Mouse (Mus musculus): ENCODE results near the gene Kif20b. TPM values are rescaled to one million over a fixed set of nuclear protein-coding genes. Genes with fewer than 3 reads are reported as not detected.

The Kif20b gene
- 12.2 and 13.9 TPM in 2 replicates for polyA plus RNA-seq (2015; fragmentation: Nextera tagmentation; extraction: Ambion mirVana)

GRCm38 (mm10) chr19:34921652-34922602, at the start of gene Kif20b:
Kif20b (plus strand) TSS chr19:34922361.
- Histone ChIP-seq H3K4me1 (ENCODE audit: control insufficient read depth, insufficient read depth, low read depth, low read length) (peaks cover 3% of the 10 kb centered on the region; the same call in 1 of the 2 replicates), H3K4me2 (ENCODE audit: low read length) (peak within 1 kb of the TSS; percentile 73), H3K4me3 (ENCODE audit: low read length) (peak within 1 kb of the TSS; percentile 82), H3K36me3 (ENCODE audit: control insufficient read depth, insufficient read depth, low read length) (no peaks in the 10 kb centered on the region), H3K9me3 (ENCODE audit: control insufficient read depth, low read length) (no peaks in the 10 kb centered on the region), H3K9ac (ENCODE audit: low read depth, low read length) (peak within 1 kb of the TSS; percentile 66), H3K27ac (ENCODE audit: low read depth, low read length) (peak within 1 kb of the TSS; percentile 82), H3K27me3 (replicated peaks; ENCODE audit: control insufficient read depth, insufficient read depth, low read length) (no peaks in the 10 kb centered on the region)
- ATAC-seq = peak; percentile 98
- WGBS = under 1% methylated on average over 57 of the region's 57 CpGs

DNA sequence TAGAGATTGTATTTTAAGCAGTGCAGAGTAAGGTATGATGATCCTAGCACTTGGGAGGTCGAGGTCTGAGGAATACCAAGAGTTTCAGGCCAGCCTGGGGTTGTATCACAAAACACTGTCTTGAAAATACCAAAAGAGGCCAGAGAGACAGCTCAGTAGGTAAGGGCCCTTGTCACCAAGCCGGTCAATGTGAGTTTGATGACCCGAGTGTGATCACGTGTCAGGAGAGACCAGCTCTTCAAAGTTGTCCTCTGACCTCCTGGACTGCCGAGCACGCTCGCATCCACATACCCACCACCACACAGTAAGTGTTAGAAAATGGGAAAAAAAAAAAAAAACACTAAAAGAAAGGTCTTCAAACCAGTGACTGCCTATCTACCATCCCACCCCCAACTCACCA, 45.5 kb upstream of the Kif20b start:
- Histone ChIP-seq H3K4me3 (ENCODE audit: low read length) (no peak overlapping the region), H3K27me3 (replicated peaks; ENCODE audit: control insufficient read depth, insufficient read depth, low read length) (no peaks in the 10 kb centered on the region), H3K27ac (ENCODE audit: low read depth, low read length) (no peak overlapping the region), H3K4me1 (ENCODE audit: control insufficient read depth, insufficient read depth, low read depth, low read length) (peaks cover 14% of the 10 kb centered on the region), H3K9me3 (ENCODE audit: control insufficient read depth, low read length) (no peaks in the 10 kb centered on the region), H3K9ac (ENCODE audit: low read depth, low read length) (no peak overlapping the region), H3K36me3 (ENCODE audit: control insufficient read depth, insufficient read depth, low read length) (no peaks in the 10 kb centered on the region), H3K4me2 (ENCODE audit: low read length) (peak overlapping the region; percentile 25; the same call in 1 of the 2 replicates)
- ATAC-seq = no peak
- WGBS = 84% methylated on average over 7 of the region's 7 CpGs

GRCm38 (mm10) chr19:34877898-34878602, 44.1 kb upstream of the Kif20b start:
- under 1% methylated on average over 45 of the region's 45 CpGs for WGBS
- Histone ChIP-seq H3K4me1 (ENCODE audit: control insufficient read depth, insufficient read depth, low read depth, low read length) (peaks cover 14% of the 10 kb centered on the region), H3K36me3 (ENCODE audit: control insufficient read depth, insufficient read depth, low read length) (no peaks in the 10 kb centered on the region), H3K27me3 (replicated peaks; ENCODE audit: control insufficient read depth, insufficient read depth, low read length) (no peaks in the 10 kb centered on the region), H3K27ac (ENCODE audit: low read depth, low read length) (peak overlapping the region; percentile 98), H3K4me3 (ENCODE audit: low read length) (peak overlapping the region; percentile 84), H3K9me3 (ENCODE audit: control insufficient read depth, low read length) (no peaks in the 10 kb centered on the region), H3K9ac (ENCODE audit: low read depth, low read length) (peak overlapping the region; percentile 97), H3K4me2 (ENCODE audit: low read length) (peak overlapping the region; percentile 72)
- ATAC-seq = peak; percentile 98

DNA sequence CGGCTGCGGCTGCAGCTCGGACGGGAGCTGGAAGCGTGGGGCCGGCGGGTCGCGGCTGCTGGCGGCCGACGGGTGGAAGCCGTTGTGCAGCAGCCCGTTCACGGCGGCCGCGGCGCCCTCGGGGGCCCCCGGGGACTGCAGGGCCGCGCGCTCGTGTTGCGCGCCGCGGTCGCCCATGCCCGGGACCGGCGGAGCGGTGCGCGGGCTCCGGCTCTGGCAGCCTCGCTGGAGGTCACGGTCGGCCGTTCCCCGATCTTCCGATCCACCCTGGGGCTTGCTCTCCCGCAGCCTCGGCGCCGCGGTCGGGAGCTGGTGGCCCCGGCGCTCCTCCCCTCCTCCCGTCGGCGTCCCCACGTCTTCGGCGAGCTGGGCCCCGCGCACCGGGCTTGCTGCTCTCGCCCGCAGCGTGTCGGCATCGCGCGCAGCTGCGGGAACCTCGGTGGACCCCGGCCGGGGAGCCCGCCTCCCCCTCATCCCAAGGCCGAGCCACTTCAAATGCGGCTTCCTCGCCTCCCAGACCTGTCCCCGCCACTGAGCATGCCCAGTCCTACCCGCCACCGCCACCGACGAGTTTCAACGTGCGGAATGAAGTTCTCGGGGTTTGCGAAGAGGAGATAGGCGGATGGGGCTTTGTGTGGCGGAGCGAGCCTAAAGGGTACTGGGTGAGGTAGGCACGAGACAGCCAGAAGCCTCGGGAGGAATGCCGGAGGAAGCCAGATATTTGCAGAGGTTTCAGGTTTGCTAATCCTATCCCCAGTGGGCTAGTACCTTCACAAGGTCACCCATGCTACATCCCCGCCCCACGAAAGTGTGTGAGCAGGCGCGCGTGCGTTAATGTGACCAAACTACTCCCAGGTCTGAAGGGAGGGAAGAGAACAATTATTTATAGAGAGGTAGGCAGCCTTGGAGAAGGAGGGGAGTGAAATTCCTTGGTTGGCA, 43.3 kb upstream of the Kif20b start, which contains the start of gene Pank1:
TSS of gene Pank1 (minus strand) at position 853 of the 939 bp plus-strand sequence.
- Histone ChIP-seq H3K27me3 (replicated peaks; ENCODE audit: control insufficient read depth, insufficient read depth, low read length) (no peaks in the 10 kb centered on the region), H3K9me3 (ENCODE audit: control insufficient read depth, low read length) (no peaks in the 10 kb centered on the region), H3K4me1 (ENCODE audit: control insufficient read depth, insufficient read depth, low read depth, low read length) (peaks cover 14% of the 10 kb centered on the region), H3K36me3 (ENCODE audit: control insufficient read depth, insufficient read depth, low read length) (no peaks in the 10 kb centered on the region), H3K4me3 (ENCODE audit: low read length) (peak within 1 kb of the TSS; percentile 84), H3K27ac (ENCODE audit: low read depth, low read length) (peak within 1 kb of the TSS; percentile 98), H3K4me2 (ENCODE audit: low read length) (peak within 1 kb of the TSS; percentile 72), H3K9ac (ENCODE audit: low read depth, low read length) (peak within 1 kb of the TSS; percentile 97)
- peak; percentile 79 for ATAC-seq
- under 1% methylated on average over 64 of the region's 96 CpGs for WGBS

DNA sequence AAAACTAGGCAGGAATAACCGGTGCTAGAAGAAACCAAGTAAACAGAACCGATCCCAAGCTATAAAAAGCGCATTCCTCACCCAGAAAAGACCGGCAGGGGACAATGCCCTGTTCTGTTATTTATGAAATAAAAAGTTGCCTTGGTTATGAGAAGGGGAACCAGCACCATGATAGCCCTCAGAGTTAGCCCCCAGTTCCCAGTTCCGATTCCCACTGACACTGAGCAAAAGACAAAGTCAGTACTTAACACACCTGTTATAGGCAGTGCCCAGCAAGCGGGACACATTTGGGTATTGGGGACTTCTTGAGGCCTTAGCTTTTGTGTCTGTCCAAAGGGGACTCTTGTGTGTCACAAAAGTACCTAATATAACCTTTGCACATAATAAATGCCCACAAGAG, 42.5 kb upstream of the Kif20b start:
- Histone ChIP-seq H3K27me3 (replicated peaks; ENCODE audit: control insufficient read depth, insufficient read depth, low read length) (no peaks in the 10 kb centered on the region), H3K4me3 (ENCODE audit: low read length) (peak overlapping the region; percentile 84), H3K9me3 (ENCODE audit: control insufficient read depth, low read length) (no peaks in the 10 kb centered on the region), H3K36me3 (ENCODE audit: control insufficient read depth, insufficient read depth, low read length) (no peaks in the 10 kb centered on the region), H3K27ac (ENCODE audit: low read depth, low read length) (peak overlapping the region; percentile 98), H3K4me2 (ENCODE audit: low read length) (peak overlapping the region; percentile 72), H3K9ac (ENCODE audit: low read depth, low read length) (peak overlapping the region; percentile 97), H3K4me1 (ENCODE audit: control insufficient read depth, insufficient read depth, low read depth, low read length) (peaks cover 14% of the 10 kb centered on the region)
- ATAC-seq = no peak
- WGBS = 21% methylated on average over 6 of the region's 6 CpGs

- ATAC-seq = no peak
- WGBS = 84% methylated on average over 5 of the region's 5 CpGs
- H3K4me3 ChIP-seq (ENCODE audit: low read length) = no peak overlapping the region
Observed at GRCm38 (mm10) chr19:34881160-34881559, 41.0 kb upstream of the Kif20b start.

DNA sequence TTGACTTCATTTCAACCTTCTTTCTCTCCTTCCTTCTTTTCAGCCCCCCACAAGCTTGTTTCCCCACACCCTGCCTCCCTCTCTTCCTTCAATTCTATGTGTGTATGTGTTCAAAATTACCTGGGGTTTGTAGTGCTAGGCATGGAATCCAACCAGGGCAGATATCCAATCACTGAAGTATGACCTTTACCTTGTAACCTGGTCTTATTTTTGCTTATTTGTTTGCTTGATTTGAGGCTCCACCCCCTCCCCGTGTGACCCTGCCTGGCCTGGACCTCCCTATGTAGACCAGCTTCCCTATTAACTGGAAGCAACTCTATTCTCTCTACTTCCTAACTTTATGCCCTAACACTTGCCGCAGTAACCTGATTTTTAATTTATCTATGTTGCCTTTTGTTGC, 39.7 kb upstream of the Kif20b start:
- Histone ChIP-seq H3K9ac (ENCODE audit: low read depth, low read length) (no peak overlapping the region), H3K4me2 (ENCODE audit: low read length) (no peak overlapping the region), H3K27ac (ENCODE audit: low read depth, low read length) (no peak overlapping the region), H3K27me3 (replicated peaks; ENCODE audit: control insufficient read depth, insufficient read depth, low read length) (no peaks in the 10 kb centered on the region), H3K4me1 (ENCODE audit: control insufficient read depth, insufficient read depth, low read depth, low read length) (peaks cover 9% of the 10 kb centered on the region), H3K4me3 (ENCODE audit: low read length) (no peak overlapping the region), H3K9me3 (ENCODE audit: control insufficient read depth, low read length) (no peaks in the 10 kb centered on the region), H3K36me3 (ENCODE audit: control insufficient read depth, insufficient read depth, low read length) (no peaks in the 10 kb centered on the region)
- WGBS = 86% methylated on average over 2 of the region's 2 CpGs
- ATAC-seq = no peak

More at GRCm38 (mm10) chr19:34881160-34881559, 41.0 kb upstream of the Kif20b start:
- H3K27ac ChIP-seq (ENCODE audit: low read depth, low read length) = no peak overlapping the region
- H3K4me1 ChIP-seq (ENCODE audit: control insufficient read depth, insufficient read depth, low read depth, low read length) = peaks cover 14% of the 10 kb centered on the region
- H3K9ac ChIP-seq (ENCODE audit: low read depth, low read length) = no peak overlapping the region
- H3K4me2 ChIP-seq (ENCODE audit: low read length) = no peak overlapping the region
- no peaks in the 10 kb centered on the region for H3K36me3 ChIP-seq (ENCODE audit: control insufficient read depth, insufficient read depth, low read length)
- H3K9me3 ChIP-seq (ENCODE audit: control insufficient read depth, low read length) = no peaks in the 10 kb centered on the region
- H3K27me3 ChIP-seq (replicated peaks; ENCODE audit: control insufficient read depth, insufficient read depth, low read length) = no peaks in the 10 kb centered on the region

DNA sequence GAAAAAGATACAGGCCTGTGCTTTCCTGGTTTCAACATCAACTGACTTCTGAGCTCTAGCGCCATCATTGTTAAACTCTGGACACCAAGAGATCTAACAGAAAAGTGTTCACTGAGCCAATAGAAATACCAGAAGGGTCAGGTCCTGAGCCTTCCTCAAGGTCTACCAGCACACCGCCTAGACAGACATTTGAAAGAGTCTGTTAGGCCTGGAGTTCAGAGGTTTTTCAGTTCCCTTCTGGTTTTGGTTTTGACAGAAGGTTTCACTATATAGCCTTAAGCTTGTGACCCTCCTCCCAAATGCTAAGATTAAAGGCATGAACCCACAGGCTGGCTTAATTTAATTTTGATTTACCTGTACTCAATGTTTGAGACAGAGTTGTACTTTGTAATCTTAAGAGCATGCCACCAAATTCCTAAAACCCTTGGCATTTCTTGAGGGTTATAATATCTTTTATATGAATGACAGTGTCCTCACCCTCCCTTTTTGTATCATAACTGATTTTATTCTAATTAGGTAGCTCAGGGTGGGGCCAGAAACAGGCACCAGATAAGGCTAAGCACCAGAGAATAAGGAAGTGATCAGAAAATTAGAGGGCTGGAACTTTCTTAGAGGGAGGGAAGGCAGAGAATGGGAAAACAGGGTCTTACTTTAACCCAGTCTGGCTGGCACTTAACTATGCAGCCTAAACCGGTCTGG, 38.5 kb upstream of the Kif20b start:
- WGBS = 90% methylated on average over 3 of the region's 3 CpGs
- Histone ChIP-seq H3K4me2 (ENCODE audit: low read length) (no peak overlapping the region), H3K4me1 (ENCODE audit: control insufficient read depth, insufficient read depth, low read depth, low read length) (peaks cover 8% of the 10 kb centered on the region), H3K27ac (ENCODE audit: low read depth, low read length) (no peak overlapping the region), H3K4me3 (ENCODE audit: low read length) (no peak overlapping the region), H3K36me3 (ENCODE audit: control insufficient read depth, insufficient read depth, low read length) (no peaks in the 10 kb centered on the region), H3K9me3 (ENCODE audit: control insufficient read depth, low read length) (no peaks in the 10 kb centered on the region), H3K27me3 (replicated peaks; ENCODE audit: control insufficient read depth, insufficient read depth, low read length) (no peaks in the 10 kb centered on the region), H3K9ac (ENCODE audit: low read depth, low read length) (no peak overlapping the region)
- no peak for ATAC-seq
